Mouse (Mus musculus) intestine, embryonic 16.5 days (tissue): ENCODE measurements around the gene Gm17268. TPM values are rescaled to one million over a fixed set of nuclear protein-coding genes. Genes with fewer than 3 reads are reported as not detected.

ENCODE experiments used
- ATAC-seq: fragments of 200-750 bp; cut with Nextera tagmentation; 2 replicates; pipeline ENCODE4 v1.8.0; 2017; ENCODE audit warnings: moderate TSS enrichment, moderate library complexity
- H3K27ac ChIP-seq: fragments of 300-500 bp; sonication (generic); 2 replicates; pipeline ENCODE4 v1.5.1; 2014; ENCODE audit warnings: mild to moderate bottlenecking, low read length
- H3K27me3 ChIP-seq: fragments of 300-500 bp; sonication (generic); replicated peaks from 2 replicates; pipeline ENCODE4 v1.6.1; 2014; ENCODE audit warnings: low read length, control low read depth, mixed read lengths; ENCODE audit not compliant: control insufficient read depth, insufficient read depth
- H3K36me3 ChIP-seq: fragments of 300-500 bp; sonication (generic); 2 replicates; pipeline ENCODE4 v1.6.1; 2014; ENCODE audit warnings: low read length, control low read depth; ENCODE audit not compliant: control insufficient read depth, insufficient read depth
- H3K4me1 ChIP-seq: fragments of 300-500 bp; sonication (generic); 2 replicates; pipeline ENCODE4 v1.6.1; 2014; ENCODE audit warnings: low read length, control low read depth, mixed read lengths; ENCODE audit not compliant: control insufficient read depth, insufficient read depth
- H3K4me2 ChIP-seq: fragments of 300-500 bp; sonication (generic); 2 replicates; pipeline ENCODE4 v1.6.1; 2014; ENCODE audit warnings: low read depth, low read length, control low read depth
- H3K4me3 ChIP-seq: fragments of 300-500 bp; sonication (generic); 2 replicates; pipeline ENCODE4 v1.5.1; 2014; ENCODE audit warnings: mild to moderate bottlenecking, low read length
- H3K9ac ChIP-seq: fragments of 300-500 bp; sonication (generic); 2 replicates; pipeline ENCODE4 v1.6.1; 2014; ENCODE audit warnings: low read depth, low read length
- H3K9me3 ChIP-seq: fragments of 300-500 bp; sonication (generic); 2 replicates; pipeline ENCODE4 v1.6.1; 2016; ENCODE audit warnings: low read length, control low read depth; ENCODE audit not compliant: control insufficient read depth
- WGBS: fragments of 180-500 bp; shearing (Covaris S2); extraction: QIAGEN DNeasy Blood & Tissue Kit; methylation state at CpG from one replicate; pipeline ENCODE4 v1.1.7; 2014; 5-methylcytosine and 5-hydroxymethylcytosine counted together
- polyA plus RNA-seq: library from polyadenylated mRNA; unstranded; fragments of >200 nt; fragmentation: Nextera tagmentation; extraction: Ambion mirVana; gene quantifications from 2 replicates; pipeline ENCODE4 v1.2.1, GENCODE M21; 2015

Gm17268 gene
- polyA plus RNA-seq = not detected in 2 replicates

DNA sequence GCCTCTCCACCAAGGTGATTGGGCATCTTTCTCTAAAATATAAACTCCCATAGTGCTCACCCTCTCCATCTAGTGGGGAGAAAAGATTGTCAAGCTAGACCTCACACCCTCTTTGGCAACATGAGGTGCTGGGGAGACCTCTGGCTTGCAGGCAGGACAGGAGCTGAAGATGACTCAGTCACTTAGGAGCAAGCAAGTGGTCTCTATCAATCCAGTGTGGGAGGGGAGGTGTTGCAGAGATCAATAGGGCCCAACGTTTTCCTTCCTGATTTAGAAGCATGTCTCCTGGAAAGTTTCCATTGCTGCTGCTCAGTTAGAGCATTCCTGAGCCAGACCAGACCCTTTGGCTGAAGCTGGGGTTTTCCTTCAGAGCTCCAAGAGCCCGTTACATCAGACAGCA is at the start of gene Gm17268:
Gene Gm17268 (minus strand): TSS at position 28 of the 400 bp plus-strand sequence.
- no peak within 1 kb of the TSS for H3K9ac ChIP-seq
- no peak within 1 kb of the TSS for H3K27ac ChIP-seq
- H3K9me3 ChIP-seq = no peaks in the 10 kb centered on the region
- ATAC-seq = no peak
- no peaks in the 10 kb centered on the region for H3K27me3 ChIP-seq
- no peak within 1 kb of the TSS for H3K4me2 ChIP-seq
- H3K4me3 ChIP-seq = no peak within 1 kb of the TSS
- peaks cover 6% of the 10 kb centered on the region for H3K4me1 ChIP-seq
- WGBS = 18% methylated on average over 2 of the region's 2 CpGs
- no peaks in the 10 kb centered on the region for H3K36me3 ChIP-seq

DNA sequence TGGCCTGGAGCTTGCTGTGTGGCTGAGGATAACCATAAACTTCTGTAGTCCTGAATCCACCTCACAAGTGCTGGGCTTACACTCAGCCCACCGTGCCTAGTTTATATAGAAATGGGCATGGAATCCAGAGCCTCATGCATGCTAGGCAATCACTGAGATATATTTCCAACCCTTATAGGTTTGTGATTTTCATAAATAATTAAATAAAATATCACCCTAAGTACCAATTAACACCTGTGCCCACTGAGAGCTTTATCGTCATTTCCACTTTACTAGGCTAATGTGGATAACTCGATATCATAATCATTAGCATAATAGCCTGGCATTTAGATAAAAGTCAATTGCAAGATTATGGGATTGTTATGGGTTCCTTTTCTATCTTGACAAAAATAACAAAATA is 46.0 kb upstream of the Gm17268 start:
- no peaks in the 10 kb centered on the region for H3K9me3 ChIP-seq
- H3K4me2 ChIP-seq = no peak overlapping the region
- no peak for ATAC-seq
- H3K4me1 ChIP-seq = no peaks in the 10 kb centered on the region
- WGBS = 94% methylated on average over 3 of the region's 3 CpGs
- H3K27ac ChIP-seq = no peak overlapping the region
- H3K36me3 ChIP-seq = no peaks in the 10 kb centered on the region
- H3K9ac ChIP-seq = no peak overlapping the region
- no peak overlapping the region for H3K4me3 ChIP-seq
- H3K27me3 ChIP-seq = no peaks in the 10 kb centered on the region

DNA sequence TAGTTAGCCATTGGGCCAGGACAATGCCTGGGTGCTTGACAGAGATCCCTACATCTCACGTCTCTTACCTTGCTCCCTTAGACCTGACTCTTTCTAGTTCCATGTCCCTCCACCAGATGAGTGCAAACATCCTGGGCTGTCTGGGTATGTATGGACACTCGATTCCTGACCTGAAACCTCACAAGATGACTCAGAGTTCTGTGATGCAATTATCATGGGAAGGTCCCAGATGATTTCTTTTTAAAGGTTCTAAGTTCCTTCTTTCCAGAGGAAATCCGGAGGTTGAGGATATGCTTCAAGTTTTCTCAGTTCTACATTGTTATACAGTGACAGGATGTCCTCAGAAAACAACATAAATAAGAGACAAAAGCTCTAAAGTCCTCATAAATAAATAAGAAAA is 42.5 kb upstream of the Gm17268 start:
- WGBS = 72% methylated on average over 3 of the region's 3 CpGs
- H3K9ac ChIP-seq = no peak overlapping the region
- no peak for ATAC-seq
- no peaks in the 10 kb centered on the region for H3K4me1 ChIP-seq
- H3K27ac ChIP-seq = no peak overlapping the region
- no peaks in the 10 kb centered on the region for H3K9me3 ChIP-seq
- H3K36me3 ChIP-seq = no peaks in the 10 kb centered on the region
- H3K4me2 ChIP-seq = no peak overlapping the region
- H3K4me3 ChIP-seq = no peak overlapping the region
- H3K27me3 ChIP-seq = no peaks in the 10 kb centered on the region

DNA sequence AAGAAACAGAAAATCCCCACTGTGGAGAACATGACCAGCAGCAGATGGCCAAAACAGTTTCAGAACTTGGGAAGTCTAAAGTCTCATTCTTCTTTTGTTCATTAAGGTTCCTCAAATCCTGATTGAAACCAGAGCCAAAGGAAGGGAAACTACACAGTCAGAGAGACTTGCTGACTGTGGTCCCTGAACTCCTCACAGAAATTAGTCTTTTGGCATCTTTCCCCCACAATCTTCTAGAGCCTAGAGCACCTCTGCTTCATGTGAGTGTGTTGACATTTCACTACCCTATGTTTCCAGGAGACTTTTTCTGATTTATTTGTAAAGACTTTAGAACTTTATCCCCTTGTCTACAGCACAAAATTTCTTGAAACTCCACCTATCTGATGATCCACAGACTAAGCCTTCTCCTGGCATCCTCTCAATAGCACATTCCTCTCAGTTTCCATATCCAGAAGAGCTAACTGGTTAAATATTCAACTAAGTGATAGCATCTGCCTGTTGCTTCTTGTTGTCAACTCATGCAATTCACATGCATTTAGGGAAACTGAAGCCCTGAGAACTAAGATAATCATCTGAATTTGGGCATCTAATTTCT is 39.9 kb upstream of the Gm17268 start:
- no peak for ATAC-seq
- Histone ChIP-seq H3K27ac (no peak overlapping the region), H3K4me3 (no peak overlapping the region), H3K27me3 (no peaks in the 10 kb centered on the region), H3K9ac (no peak overlapping the region), H3K4me1 (no peaks in the 10 kb centered on the region), H3K4me2 (no peak overlapping the region), H3K9me3 (no peaks in the 10 kb centered on the region), H3K36me3 (no peaks in the 10 kb centered on the region)

DNA sequence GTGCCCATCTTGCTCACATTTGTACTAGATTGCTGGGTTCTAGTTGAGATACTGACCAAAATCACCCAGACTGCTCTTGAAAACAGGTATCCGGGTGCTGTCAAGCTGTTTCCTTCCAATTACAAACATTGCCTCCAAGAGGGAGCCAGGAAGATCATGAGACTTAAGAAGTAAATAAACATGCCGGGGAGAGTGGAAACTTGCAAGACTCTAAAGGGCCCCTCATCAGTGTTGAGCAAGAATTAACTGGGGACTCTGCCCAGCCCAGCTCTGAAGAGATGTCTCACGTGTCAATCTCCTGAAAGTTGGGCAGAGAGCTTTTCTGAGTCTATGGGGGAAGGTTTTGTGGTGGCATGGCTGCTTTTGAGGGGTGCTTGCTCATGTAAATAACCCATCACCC is 38.7 kb upstream of the Gm17268 start:
- no peak overlapping the region for H3K4me3 ChIP-seq
- H3K36me3 ChIP-seq = no peaks in the 10 kb centered on the region
- H3K27ac ChIP-seq = no peak overlapping the region
- H3K27me3 ChIP-seq = no peaks in the 10 kb centered on the region
- no peaks in the 10 kb centered on the region for H3K4me1 ChIP-seq
- ATAC-seq = no peak
- WGBS = 49% methylated on average over 3 of the region's 3 CpGs
- no peak overlapping the region for H3K9ac ChIP-seq
- H3K9me3 ChIP-seq = no peaks in the 10 kb centered on the region
- H3K4me2 ChIP-seq = no peak overlapping the region

DNA sequence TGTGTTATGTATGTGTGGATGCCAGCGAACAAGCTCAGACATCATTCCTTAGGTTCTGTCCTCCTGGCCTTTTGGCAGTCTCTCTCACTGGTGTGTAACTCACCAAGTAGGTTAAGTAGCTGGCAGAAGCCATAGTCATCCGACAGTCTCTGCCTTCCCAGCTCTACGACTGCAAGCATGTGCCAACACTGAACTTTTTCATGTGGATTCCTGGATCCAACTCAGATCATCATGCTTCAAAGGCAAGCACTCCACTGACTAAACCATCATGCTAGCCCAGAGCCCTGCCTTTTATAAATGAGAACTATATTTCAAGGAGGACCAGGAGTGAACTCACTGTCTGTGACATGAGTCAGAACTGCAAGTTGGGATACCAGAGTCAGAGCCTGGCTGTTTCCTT is 35.3 kb upstream of the Gm17268 start:
- WGBS = 88% methylated on average over 3 of the region's 3 CpGs

DNA sequence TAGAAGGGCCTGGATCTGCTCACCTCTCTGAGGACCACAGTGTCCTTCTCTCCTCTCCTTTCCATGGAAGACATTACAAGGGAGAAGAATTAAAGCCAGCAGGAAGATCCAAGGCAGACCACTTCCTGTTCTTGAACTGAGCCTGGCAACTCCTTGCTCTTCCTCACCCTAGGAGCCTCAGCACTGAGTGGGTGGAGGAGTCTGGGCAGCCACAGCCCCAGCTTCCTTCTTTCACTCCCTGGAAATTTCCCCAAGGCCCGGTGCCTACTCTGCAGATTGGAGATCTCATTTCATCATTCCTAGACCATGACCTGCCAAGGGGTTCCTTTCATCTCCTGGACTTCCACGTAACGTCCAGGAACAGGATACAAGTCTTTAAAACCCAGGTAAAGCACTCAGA is 34.6 kb upstream of the Gm17268 start:
- H3K27me3 ChIP-seq = no peaks in the 10 kb centered on the region
- H3K4me2 ChIP-seq = no peak overlapping the region
- no peaks in the 10 kb centered on the region for H3K36me3 ChIP-seq
- no peaks in the 10 kb centered on the region for H3K4me1 ChIP-seq
- no peak overlapping the region for H3K9ac ChIP-seq
- H3K27ac ChIP-seq = no peak overlapping the region
- no peaks in the 10 kb centered on the region for H3K9me3 ChIP-seq
- ATAC-seq = no peak
- WGBS = 77% methylated on average over 3 of the region's 3 CpGs
- H3K4me3 ChIP-seq = no peak overlapping the region

More for the DNA sequence above, 35.3 kb upstream of the Gm17268 start:
- no peak for ATAC-seq
- Histone ChIP-seq H3K9me3 (no peaks in the 10 kb centered on the region), H3K9ac (no peak overlapping the region), H3K4me3 (no peak overlapping the region), H3K4me1 (no peaks in the 10 kb centered on the region), H3K4me2 (no peak overlapping the region), H3K36me3 (no peaks in the 10 kb centered on the region), H3K27ac (no peak overlapping the region), H3K27me3 (no peaks in the 10 kb centered on the region)

DNA sequence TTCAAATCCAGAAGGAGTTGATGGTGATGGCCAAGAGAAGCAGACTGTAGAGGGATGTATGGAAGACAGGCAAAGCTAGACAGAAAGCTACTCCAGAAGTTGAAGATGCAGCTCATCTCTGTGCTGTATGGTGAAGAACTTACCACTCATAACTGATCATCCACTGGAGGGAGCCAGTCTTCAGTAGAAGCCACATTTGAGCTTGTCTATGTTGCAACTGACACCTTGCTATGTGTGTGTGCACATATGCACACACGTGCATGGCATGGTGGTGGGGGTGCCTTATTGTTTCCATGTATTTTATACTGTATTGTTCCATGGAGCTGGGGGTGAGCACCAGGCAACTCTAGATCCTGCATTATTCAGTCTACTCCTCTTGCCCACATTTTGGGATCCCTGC is 34.0 kb upstream of the Gm17268 start:
- no peak for ATAC-seq
- Histone ChIP-seq H3K27ac (no peak overlapping the region), H3K4me2 (no peak overlapping the region), H3K4me3 (no peak overlapping the region), H3K36me3 (no peaks in the 10 kb centered on the region), H3K9me3 (no peaks in the 10 kb centered on the region), H3K4me1 (no peaks in the 10 kb centered on the region), H3K9ac (no peak overlapping the region), H3K27me3 (no peaks in the 10 kb centered on the region)
- WGBS = 68% methylated on average over 1 of the region's 1 CpGs

DNA sequence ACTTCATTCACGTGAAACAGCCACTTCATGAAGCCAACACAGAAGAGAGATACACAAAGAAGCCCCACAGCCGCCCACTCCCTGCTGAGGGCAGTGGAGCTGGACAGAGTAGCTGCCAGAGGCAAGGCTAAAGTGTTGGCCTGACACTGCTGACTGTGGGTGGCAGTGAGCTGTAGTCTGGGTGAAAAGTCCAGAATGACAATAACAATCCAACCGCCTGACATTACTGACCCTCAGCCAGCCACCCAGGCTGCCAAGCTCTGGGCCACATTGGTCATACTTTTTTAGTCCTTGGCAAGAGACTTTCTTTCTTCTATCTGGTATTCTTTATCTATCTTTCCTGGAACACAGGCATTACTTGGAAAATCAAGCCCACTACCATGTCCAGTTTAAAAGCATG is 32.7 kb upstream of the Gm17268 start:
- Histone ChIP-seq H3K36me3 (no peaks in the 10 kb centered on the region), H3K9me3 (no peaks in the 10 kb centered on the region), H3K4me2 (no peak overlapping the region), H3K9ac (no peak overlapping the region), H3K4me1 (no peaks in the 10 kb centered on the region), H3K4me3 (no peak overlapping the region), H3K27ac (no peak overlapping the region), H3K27me3 (no peaks in the 10 kb centered on the region)
- ATAC-seq = no peak
- 67% methylated on average over 3 of the region's 3 CpGs for WGBS

DNA sequence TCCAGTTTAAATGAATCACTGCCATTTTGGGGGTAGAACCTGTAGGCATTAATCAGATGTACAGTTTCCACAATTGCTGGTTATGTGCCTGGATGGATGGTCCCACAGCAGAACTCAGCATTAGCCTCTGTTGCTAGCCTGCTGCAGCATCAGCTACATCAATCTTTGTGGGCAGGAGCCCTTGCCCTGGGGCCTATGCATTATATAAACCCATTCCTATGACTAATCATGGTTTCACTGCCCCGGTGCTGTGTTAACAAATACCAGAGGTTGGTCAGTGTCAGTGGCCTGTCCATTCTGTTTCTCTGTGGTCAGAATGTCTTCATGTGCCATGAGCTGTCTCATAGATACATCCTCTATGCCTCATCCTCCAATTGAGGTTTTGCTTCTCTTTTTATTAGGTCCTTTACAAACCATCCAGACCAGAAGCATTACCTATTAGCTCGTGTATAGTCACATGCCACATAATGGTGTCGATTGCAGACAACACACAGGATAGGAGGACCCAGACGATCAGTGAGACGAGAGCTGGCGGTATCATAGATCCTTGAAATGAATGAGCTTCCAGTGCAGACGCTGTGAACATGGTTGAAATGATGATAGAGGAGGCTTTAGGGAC is 28.7 kb upstream of the Gm17268 start:
- H3K27ac ChIP-seq = no peak overlapping the region
- H3K9me3 ChIP-seq = no peaks in the 10 kb centered on the region
- H3K9ac ChIP-seq = no peak overlapping the region
- WGBS = 79% methylated on average over 7 of the region's 7 CpGs
- no peaks in the 10 kb centered on the region for H3K27me3 ChIP-seq
- no peak overlapping the region for H3K4me2 ChIP-seq
- no peak overlapping the region for H3K4me3 ChIP-seq
- H3K4me1 ChIP-seq = no peaks in the 10 kb centered on the region
- ATAC-seq = no peak
- H3K36me3 ChIP-seq = no peaks in the 10 kb centered on the region
